Mouse (Mus musculus) hindbrain, embryonic 11.5 days (tissue): ENCODE data around the gene Ccdc155. TPM values are rescaled to one million over a fixed set of nuclear protein-coding genes. Genes with fewer than 3 reads are reported as not detected.
A peak's percentile ranks its signal among the peaks of the same experiment; 100 is the strongest.

Experiments
- ATAC-seq: fragments of 200-750 bp; cut with Nextera tagmentation; 2 replicates; pipeline ENCODE4 v1.8.0; 2017; ENCODE audit warnings: mild to moderate bottlenecking, moderate TSS enrichment, moderate library complexity; ENCODE audit not compliant: low FRiP score
- DNase-seq: peaks from one replicate; pipeline ENCODE4 v3.0.0-alpha.2; 2015; ENCODE audit warnings: low spot score
- H3K27ac ChIP-seq: fragments of 300-500 bp; sonication (generic); 2 replicates; pipeline ENCODE4 v1.5.1; 2014; ENCODE audit warnings: mild to moderate bottlenecking, low read depth, low read length
- H3K27me3 ChIP-seq: fragments of 300-500 bp; sonication (generic); 2 replicates; pipeline ENCODE4 v1.6.1; 2014; ENCODE audit warnings: mild to moderate bottlenecking, low read length, moderate library complexity, mixed read lengths; ENCODE audit not compliant: control insufficient read depth, insufficient read depth
- H3K36me3 ChIP-seq: fragments of 300-500 bp; sonication (generic); 2 replicates; pipeline ENCODE4 v1.6.1; 2014; ENCODE audit warnings: mild to moderate bottlenecking, low read length, moderate library complexity, mixed read lengths; ENCODE audit not compliant: control insufficient read depth, insufficient read depth
- H3K4me1 ChIP-seq: fragments of 300-500 bp; sonication (generic); replicated peaks from 2 replicates; pipeline ENCODE4 v1.6.1; 2014; ENCODE audit warnings: low read length, mixed read lengths; ENCODE audit not compliant: control insufficient read depth, insufficient read depth
- H3K4me2 ChIP-seq: fragments of 300-500 bp; sonication (generic); replicated peaks from 2 replicates; pipeline ENCODE4 v1.6.1; 2014; ENCODE audit warnings: mild to moderate bottlenecking, low read depth, low read length
- H3K4me3 ChIP-seq: fragments of 300-500 bp; sonication (generic); 2 replicates; pipeline ENCODE4 v1.5.1; 2014; ENCODE audit warnings: low read depth, low read length
- H3K9ac ChIP-seq: fragments of 300-500 bp; sonication (generic); 2 replicates; pipeline ENCODE4 v1.6.1; 2014; ENCODE audit warnings: low read depth, low read length
- H3K9me3 ChIP-seq: fragments of 300-500 bp; sonication (generic); 2 replicates; pipeline ENCODE4 v1.6.1; 2016; ENCODE audit warnings: low read length; ENCODE audit not compliant: control insufficient read depth
- WGBS: fragments of 180-500 bp; shearing (Covaris S2); extraction: QIAGEN DNeasy Blood & Tissue Kit; methylation state at CpG from one replicate; pipeline ENCODE4 v1.1.7; 2014; 5-methylcytosine and 5-hydroxymethylcytosine counted together
- polyA plus RNA-seq: library from polyadenylated mRNA; unstranded; fragments of >200 nt; fragmentation: Nextera tagmentation; extraction: Ambion mirVana; gene quantifications from 2 replicates; pipeline ENCODE4 v1.2.1, GENCODE M21; 2014

Gene Ccdc155
- polyA plus RNA-seq, 1 experiment from 2014 or later: 0.40 TPM

GRCm38 (mm10) chr7:45237747-45238699 lies 33.3 kb upstream of the Ccdc155 start:
- ATAC-seq (no peak), DNase-seq (no peak)
- Histone ChIP-seq H3K4me3 (no peak overlapping the region), H3K9me3 (no peaks in the 10 kb centered on the region), H3K4me2 (no peak overlapping the region), H3K27ac (no peak overlapping the region), H3K9ac (no peak overlapping the region), H3K4me1 (peaks cover 7% of the 10 kb centered on the region), H3K36me3 (no peaks in the 10 kb centered on the region), H3K27me3 (peaks cover 8% of the 10 kb centered on the region)
- 75% methylated on average over 17 of the region's 17 CpGs for WGBS

DNA sequence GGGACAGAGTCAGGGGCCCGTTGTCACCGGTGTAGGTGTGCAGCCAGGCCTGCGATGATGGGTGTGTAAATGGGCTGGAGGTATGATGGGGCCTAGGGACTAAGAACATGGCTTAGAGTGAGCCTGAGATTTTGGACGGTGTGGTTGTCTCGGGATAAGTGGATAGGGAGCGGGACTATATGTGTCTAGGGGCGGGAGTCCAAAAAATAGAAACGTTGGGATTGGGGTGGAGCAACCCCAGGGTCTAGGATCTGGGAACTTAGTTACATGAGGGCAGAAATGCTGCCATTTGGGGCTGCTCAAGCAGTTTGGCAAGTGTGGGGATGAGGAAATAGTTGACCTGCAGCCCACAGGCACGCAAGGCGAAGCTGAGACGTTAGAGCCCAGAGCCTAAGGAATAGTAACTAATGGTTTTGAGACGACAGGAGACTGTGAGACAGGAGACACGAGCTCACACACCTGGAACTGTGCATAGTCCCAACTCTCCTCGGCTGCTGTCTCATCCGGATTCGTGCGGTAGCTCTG lies 31.0 kb upstream of the Ccdc155 start:
- peaks cover 11% of the 10 kb centered on the region; the same call in 1 of the 2 replicates for H3K36me3 ChIP-seq
- H3K27me3 ChIP-seq: peaks cover 5% of the 10 kb centered on the region
- 27% methylated on average over 17 of the region's 17 CpGs for WGBS
- no peaks in the 10 kb centered on the region for H3K9me3 ChIP-seq
- ATAC-seq (no peak), DNase-seq (no peak)
- no peak overlapping the region for H3K27ac ChIP-seq
- H3K4me3 ChIP-seq: no peak overlapping the region
- no peak overlapping the region for H3K9ac ChIP-seq
- 0 out of 2 replicates have a peak overlapping the region, but pooled peaks have one; percentile 4 for H3K4me2 ChIP-seq
- H3K4me1 ChIP-seq: peaks cover 7% of the 10 kb centered on the region

DNA sequence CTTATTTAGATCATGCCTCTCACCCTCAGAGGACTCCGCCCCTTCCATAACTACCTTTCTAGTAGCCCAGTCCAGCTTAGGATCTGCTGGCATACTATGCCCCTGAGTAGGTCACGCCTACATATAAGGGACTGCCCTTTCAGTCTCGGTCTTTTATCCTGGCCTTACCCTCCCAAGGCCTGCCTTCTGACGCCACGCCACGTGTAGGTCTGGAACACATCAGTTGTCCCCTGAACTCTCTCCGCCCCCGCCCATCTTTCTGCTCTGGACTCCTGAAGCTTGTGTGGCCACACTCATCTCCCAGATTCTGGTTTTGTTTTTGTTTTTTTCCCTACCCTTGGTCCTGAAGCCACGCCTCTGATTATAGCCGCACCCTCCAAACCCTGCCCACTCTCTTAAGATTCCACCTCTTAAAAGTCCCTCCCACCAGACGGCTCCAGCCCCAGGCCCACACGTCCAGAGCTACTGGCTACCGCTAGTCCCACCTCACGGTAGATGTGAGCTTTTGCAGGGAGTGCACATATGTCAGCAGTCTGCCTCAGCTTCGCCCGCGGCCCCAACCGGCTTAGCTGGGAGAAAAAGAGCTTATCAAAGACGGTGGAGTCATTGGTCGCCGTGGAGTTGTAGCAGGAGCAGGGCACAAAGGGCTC lies 30.4 kb upstream of the Ccdc155 start:
- WGBS: 4% methylated on average over 21 of the region's 21 CpGs
- peaks cover 11% of the 10 kb centered on the region; the same call in 1 of the 2 replicates for H3K36me3 ChIP-seq
- peaks cover 7% of the 10 kb centered on the region for H3K4me1 ChIP-seq
- 0 out of 2 replicates have a peak overlapping the region, but pooled peaks have one; percentile 27 for H3K27ac ChIP-seq
- no peaks in the 10 kb centered on the region for H3K9me3 ChIP-seq
- peak overlapping the region; percentile 4; the same call in 1 of the 2 replicates for H3K4me2 ChIP-seq
- no peak overlapping the region for H3K4me3 ChIP-seq
- peak; percentile 72 for DNase-seq
- peak; percentile 76 for ATAC-seq
- no peak overlapping the region; the same call in 1 of the 2 replicates for H3K9ac ChIP-seq
- peaks cover 4% of the 10 kb centered on the region for H3K27me3 ChIP-seq

GRCm38 (mm10) chr7:45234333-45234841 lies 29.7 kb upstream of the Ccdc155 start:
- Histone ChIP-seq H3K36me3 (peaks cover 16% of the 10 kb centered on the region), H3K9ac (peak overlapping the region; percentile 42; the same call in 1 of the 2 replicates), H3K27me3 (peaks cover 4% of the 10 kb centered on the region), H3K9me3 (no peaks in the 10 kb centered on the region), H3K4me1 (peaks cover 7% of the 10 kb centered on the region), H3K4me2 (peak overlapping the region; percentile 21; the same call in 1 of the 2 replicates), H3K4me3 (no peak overlapping the region), H3K27ac (peak overlapping the region; percentile 27; the same call in 1 of the 2 replicates)
- 8% methylated on average over 29 of the region's 29 CpGs for WGBS
- peak; percentile 63 for DNase-seq
- ATAC-seq: peak; percentile 20; the same call in 1 of the 2 replicates

- ATAC-seq: peak; percentile 15; the same call in 1 of the 2 replicates
- H3K4me3 ChIP-seq: no peak overlapping the region
- H3K27ac ChIP-seq: peak overlapping the region; percentile 27
- H3K27me3 ChIP-seq: no peaks in the 10 kb centered on the region; the same call in 1 of the 2 replicates
- peaks cover 21% of the 10 kb centered on the region for H3K36me3 ChIP-seq
- peaks cover 7% of the 10 kb centered on the region for H3K4me1 ChIP-seq
- peak overlapping the region; percentile 42; the same call in 1 of the 2 replicates for H3K9ac ChIP-seq
- peak; percentile 62 for DNase-seq
- peak overlapping the region; percentile 21 for H3K4me2 ChIP-seq
- no peaks in the 10 kb centered on the region for H3K9me3 ChIP-seq
- 20% methylated on average over 20 of the region's 20 CpGs for WGBS
Measured at GRCm38 (mm10) chr7:45233580-45234332, 29.1 kb upstream of the Ccdc155 start.

DNA sequence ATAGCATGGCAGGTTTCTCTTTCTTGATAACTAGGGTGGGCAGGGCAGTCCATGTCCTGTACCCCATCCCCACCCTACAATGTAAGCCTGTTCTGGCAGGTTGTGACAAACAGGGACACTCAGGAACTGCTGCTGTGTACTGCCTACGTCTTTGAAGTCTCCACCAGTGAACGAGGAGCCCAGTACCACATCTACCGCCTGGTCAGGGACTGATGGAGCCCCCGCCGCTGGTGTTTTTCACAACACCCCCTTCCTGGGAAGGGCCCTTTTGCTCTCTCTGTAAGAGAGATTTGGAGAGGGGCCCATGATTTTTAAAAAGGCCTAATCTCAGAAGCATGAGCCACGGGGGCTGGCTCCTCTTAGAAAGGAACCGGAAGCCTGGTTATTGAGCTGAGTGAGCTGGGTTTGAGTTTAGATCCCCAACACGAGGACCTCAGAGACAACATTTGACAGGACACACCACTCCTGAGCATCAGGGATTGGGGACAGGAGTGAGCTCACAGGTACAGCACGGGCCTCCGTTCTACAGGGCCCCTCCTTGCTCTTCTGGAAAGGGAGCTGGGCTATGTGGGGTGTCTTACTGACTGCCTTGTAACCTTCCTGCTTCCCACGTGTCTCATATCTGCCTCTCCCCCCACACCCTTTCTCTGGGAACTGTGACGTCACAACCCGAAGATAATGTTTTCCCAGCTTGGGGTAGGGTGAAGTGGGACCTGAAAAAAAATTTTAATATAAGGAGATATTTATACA lies 28.2 kb upstream of the Ccdc155 start:
- DNase-seq: peak; percentile 19
- 70% methylated on average over 13 of the region's 13 CpGs for WGBS

DNA sequence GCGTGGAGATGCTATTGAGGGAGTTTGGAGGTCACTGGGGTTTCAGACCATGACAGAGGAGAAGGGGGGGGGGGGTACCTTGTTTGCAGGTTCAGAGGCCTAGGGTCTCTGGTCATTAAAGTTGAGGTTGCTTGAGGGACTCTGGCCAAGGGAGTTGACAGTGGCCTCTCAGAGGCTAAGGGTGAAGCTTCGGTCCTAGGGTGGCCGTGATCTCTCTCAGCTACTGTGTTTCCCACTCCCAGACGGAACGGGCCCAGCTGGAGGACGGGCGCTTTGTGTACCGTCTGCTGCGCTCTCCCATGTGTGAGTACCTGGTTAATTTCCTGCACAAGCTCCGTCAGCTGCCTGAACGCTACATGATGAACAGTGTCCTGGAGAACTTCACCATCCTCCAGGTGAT lies 27.2 kb upstream of the Ccdc155 start:
- ATAC-seq: no peak
- no peak overlapping the region for H3K4me3 ChIP-seq
- H3K4me2 ChIP-seq: no peak overlapping the region
- no peak for DNase-seq
- H3K36me3 ChIP-seq: peaks cover 29% of the 10 kb centered on the region
- WGBS: 88% methylated on average over 11 of the region's 11 CpGs
- no peaks in the 10 kb centered on the region for H3K27me3 ChIP-seq
- peaks cover 7% of the 10 kb centered on the region for H3K4me1 ChIP-seq
- no peak overlapping the region for H3K9ac ChIP-seq
- H3K9me3 ChIP-seq: no peaks in the 10 kb centered on the region
- H3K27ac ChIP-seq: no peak overlapping the region

More for the DNA sequence above, 28.2 kb upstream of the Ccdc155 start:
- Histone ChIP-seq H3K27ac (peak overlapping the region; percentile 0; the same call in 1 of the 2 replicates), H3K9me3 (no peaks in the 10 kb centered on the region), H3K9ac (no peak overlapping the region), H3K27me3 (no peaks in the 10 kb centered on the region), H3K4me1 (peaks cover 7% of the 10 kb centered on the region), H3K4me2 (no peak overlapping the region), H3K4me3 (no peak overlapping the region), H3K36me3 (peaks cover 26% of the 10 kb centered on the region)
- no peak for ATAC-seq
